Mouse (Mus musculus) C3H10T1/2 (cell line): Measurements from ENCODE around the gene Osgep. TPM values are rescaled to one million over a fixed set of nuclear protein-coding genes. Genes with fewer than 3 reads are reported as not detected.

ENCODE experiments used
- polyA plus RNA-seq, 2 experiments: library from polyadenylated mRNA; unstranded; fragments of >200 nt; fragmentation: generic; extraction: Trizol; gene quantifications; one replicate each; pipeline ENCODE4 v1.2.1; 2012; ENCODE audit warnings: missing spikeins in 2 of 2

The Osgep gene
- 10 to 100 TPM; 34.1 to 57.0 TPM for polyA plus RNA-seq

GRCm38 (mm10) chr14:50924281-50925064 is at the start of gene Osgep, which contains the start of gene Apex1:
Gene Osgep (minus strand): TSS chr14:50924893.
Gene Apex1 (plus strand): TSS chr14:50924968.

GRCm38 (mm10) chr14:50955942-50956508 is 31.3 kb upstream of the Osgep start, which contains the start of gene Pnp2:
Gene Pnp2 (plus strand): TSS chr14:50955992.

DNA sequence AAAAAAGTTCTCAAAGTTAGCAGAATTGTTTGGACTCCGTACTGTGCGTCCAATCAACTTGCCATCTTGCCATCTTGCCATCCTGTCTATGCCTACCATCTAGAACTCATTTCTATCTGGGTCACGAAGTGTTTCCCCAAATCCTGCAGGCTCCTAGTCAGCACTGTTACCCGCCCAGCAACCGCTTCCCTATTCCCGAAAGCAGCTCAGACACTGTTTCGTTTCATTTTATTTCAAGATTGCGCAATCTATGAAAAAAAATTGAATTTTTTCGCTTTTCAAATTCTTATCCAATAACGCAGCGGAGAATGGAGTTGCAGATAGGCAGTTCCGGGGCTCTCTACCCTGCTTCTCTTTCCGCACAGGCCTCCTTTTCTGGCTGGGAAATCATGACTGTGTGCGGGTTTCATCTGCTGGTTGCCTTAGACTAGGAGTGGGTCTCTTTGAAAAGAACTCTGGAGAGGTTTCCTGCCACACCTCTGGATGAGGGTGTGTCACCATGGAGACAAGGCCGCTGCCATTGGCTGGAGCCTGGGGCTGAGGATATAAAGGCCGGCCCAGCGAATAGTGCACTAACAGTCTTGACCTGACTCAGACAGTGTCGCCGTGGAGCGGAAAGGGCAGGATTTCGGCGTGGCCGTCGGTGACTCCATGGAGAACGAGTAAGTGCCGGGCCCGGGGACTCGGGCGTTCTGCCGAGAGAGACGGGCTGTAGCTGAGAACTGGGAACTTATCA is 19.4 kb upstream of the Osgep start, which contains the start of gene Gm49342:
TSS of gene Gm49342 (plus strand) at position 586 of the 736 bp plus-strand sequence.

DNA sequence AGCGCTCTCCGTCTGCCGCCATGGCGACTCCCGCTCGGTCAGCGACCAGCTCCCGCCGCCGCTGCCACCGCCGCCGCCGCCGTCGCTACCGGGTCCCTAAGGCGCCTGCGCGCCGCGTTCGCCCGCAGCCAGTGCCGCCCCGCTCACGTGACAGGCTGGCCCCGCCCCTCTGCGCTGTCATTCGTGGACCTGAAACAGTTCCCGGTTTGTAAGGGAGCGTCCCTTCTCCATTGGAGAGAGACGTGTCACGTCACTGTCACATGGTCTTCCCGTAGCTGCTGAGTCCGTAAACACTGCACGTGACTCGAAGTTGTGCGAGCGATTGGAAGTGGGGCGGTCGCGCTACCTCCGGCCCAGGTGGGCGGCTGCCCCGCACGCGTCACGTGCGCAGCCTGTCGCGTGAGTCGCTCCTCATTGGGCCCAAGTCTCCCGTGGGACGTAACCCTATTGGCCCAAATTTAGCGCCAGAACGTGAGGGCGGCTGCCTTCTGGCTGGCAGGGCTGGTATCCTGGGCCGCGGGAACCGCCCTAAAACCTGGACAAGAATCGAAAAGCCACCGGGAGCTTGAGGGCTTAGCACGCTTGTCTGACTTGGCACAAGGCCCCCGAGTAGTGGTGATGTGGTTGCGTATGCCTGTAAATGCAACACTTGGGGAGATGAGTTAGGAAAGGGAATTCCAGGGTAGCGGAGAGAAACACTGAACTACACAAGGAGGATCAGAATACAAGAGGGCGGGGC is 6.2 kb upstream of the Osgep start, which contains the start of the genes Pip4p1 and Pnp:
TSS of gene Pip4p1 (minus strand) at position 103 of the 739 bp plus-strand sequence.
TSS of gene Pnp (plus strand) at position 329 of the 739 bp plus-strand sequence.

GRCm38 (mm10) chr14:50897374-50897765 is 27.3 kb downstream of the Osgep start, which contains the start of gene Klhl33:
Gene Klhl33 (minus strand): TSS chr14:50897507.

DNA sequence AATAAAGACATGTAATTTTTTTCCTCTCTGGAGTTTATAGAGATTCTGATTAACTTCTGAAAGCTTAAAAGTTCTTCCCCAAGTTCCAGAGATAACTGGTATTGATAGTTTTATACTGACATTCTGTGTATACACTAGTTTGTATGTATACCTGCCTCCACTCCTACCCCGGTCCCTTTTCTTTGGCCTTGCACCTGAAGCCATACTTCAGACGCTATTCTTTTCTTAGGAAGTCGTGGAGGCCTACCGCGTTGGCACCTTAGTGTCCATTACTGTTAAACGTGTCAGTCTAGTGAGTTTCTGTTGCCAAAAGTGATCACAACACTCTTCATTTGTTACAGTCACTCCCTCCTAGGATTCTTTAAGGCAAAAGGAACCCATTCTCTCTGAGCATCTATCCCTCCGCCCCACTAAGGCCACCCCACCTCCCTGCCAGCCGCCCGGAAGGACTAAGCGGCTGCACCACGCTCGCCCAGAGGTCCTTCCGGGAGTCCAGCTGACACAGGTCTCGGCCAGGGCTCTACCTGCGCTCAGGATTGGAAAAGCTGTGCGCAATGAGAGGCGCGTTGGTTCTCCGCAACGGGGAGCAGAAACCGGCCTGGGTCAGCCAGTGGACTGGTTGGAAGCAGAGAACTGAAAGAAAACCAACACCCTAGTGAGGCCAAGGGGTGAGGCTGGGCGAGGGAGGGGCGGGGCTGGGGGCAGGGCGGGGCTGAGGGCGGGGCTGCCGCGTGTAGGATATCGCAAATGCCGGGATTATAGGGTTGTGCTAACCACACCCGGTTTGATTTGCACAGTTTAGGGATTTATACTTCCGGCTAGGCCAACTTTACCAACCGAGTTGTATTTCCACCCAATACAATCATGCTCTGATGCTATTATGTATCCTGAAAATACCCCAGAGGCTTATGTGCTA is 54.5 kb downstream of the Osgep start, which contains the start of gene Tep1:
TSS of gene Tep1 (minus strand) at position 672 of the 916 bp plus-strand sequence.

Other genes starting within 250 kb of the Osgep start
- not detected for gene Olfr747, start 231.7 kb downstream of the Osgep start, polyA plus RNA-seq
- not detected for gene Olfr748, start 217.5 kb downstream of the Osgep start, polyA plus RNA-seq
- gene Olfr749, start 179.8 kb downstream of the Osgep start, polyA plus RNA-seq = not detected
- 10 to 100 TPM in 1 of 2 experiments, 1 to 10 TPM in 1; 4.6 to 27.5 TPM for gene Ttc5, start 139.4 kb downstream of the Osgep start, polyA plus RNA-seq
- gene Ccnb1ip1, start 117.2 kb downstream of the Osgep start, polyA plus RNA-seq = not detected
- 10 to 100 TPM in 1 of 2 experiments, 1 to 10 TPM in 1; 2.8 to 16.9 TPM for gene Parp2, start 117.1 kb downstream of the Osgep start, polyA plus RNA-seq
- 10 to 100 TPM; 12.0 to 25.0 TPM for gene Tep1, start 54.3 kb downstream of the Osgep start, polyA plus RNA-seq
- under 1 TPM; 0.01 to 0.52 TPM for gene Klhl33, start 27.4 kb downstream of the Osgep start, polyA plus RNA-seq
- 100 to 1,000 TPM in 1 of 2 experiments, 10 to 100 TPM in 1; 65.4 to 178 TPM for gene Apex1, start 75 bp upstream of the Osgep start, polyA plus RNA-seq
- gene Pip4p1, start 6.0 kb upstream of the Osgep start, polyA plus RNA-seq = 10 to 100 TPM; 35.4 to 55.3 TPM
- 10 to 100 TPM; 21.1 to 92.2 TPM for gene Pnp, start 6.2 kb upstream of the Osgep start, polyA plus RNA-seq
- gene Gm49342, start 19.6 kb upstream of the Osgep start, polyA plus RNA-seq = 10 to 100 TPM in 1 of 2 experiments, 1 to 10 TPM in 1; 9.5 to 31.7 TPM
- gene Pnp2, start 31.1 kb upstream of the Osgep start, polyA plus RNA-seq = under 1 TPM; 0.19 to 0.86 TPM
- gene Rnase10, start 82.9 kb upstream of the Osgep start, polyA plus RNA-seq = 1 to 10 TPM in 1 of 2 experiments, under 1 TPM in 1; 0.11 to 4.8 TPM
- not detected for gene Rnase9, start 117.0 kb upstream of the Osgep start, polyA plus RNA-seq
- gene Rnase11, start 125.3 kb upstream of the Osgep start, polyA plus RNA-seq = not detected
- gene Rnase12, start 132.8 kb upstream of the Osgep start, polyA plus RNA-seq = not detected
- not detected for gene Olfr750, start 149.5 kb upstream of the Osgep start, polyA plus RNA-seq
- gene Rnase4, start 166.2 kb upstream of the Osgep start, polyA plus RNA-seq = 10 to 100 TPM in 1 of 2 experiments, under 1 TPM in 1; 0.44 to 20.1 TPM
- 1 to 10 TPM in 1 of 2 experiments, under 1 TPM in 1; 0.88 to 1.8 TPM for gene Ang, start 166.3 kb upstream of the Osgep start, polyA plus RNA-seq
- gene Eddm3b, start 189.5 kb upstream of the Osgep start, polyA plus RNA-seq = not detected
- under 1 TPM in 1 of 2 experiments, not detected in 1; 0.04 TPM for gene Rnase6, start 199.0 kb upstream of the Osgep start, polyA plus RNA-seq
- under 1 TPM in 1 of 2 experiments, not detected in 1; 0.06 TPM for gene Rnase1, start 221.9 kb upstream of the Osgep start, polyA plus RNA-seq
- not detected for gene Rnase2b, start 237.4 kb upstream of the Osgep start, polyA plus RNA-seq